Mouse (Mus musculus) cerebellum, postnatal 14 days (tissue): Measurements from ENCODE around the gene Gm21904.
"Not testable (repeated sequence)": the region's sequence is repeated elsewhere in the genome, so short reads cannot be mapped to it uniquely, and the experiment has no call there.

Experiments
- DNase-seq, 2 experiments: peaks; one replicate each; pipeline ENCODE4 v3.0.0; 2021; ENCODE audit warnings: mixed read lengths in 2 of 2

Gm21904 gene

GRCm38 (mm10) chrY:17846166-17846565 lies at the start of gene Gm21904:
Gene Gm21904 (minus strand): TSS chrY:17846266.
- not testable (repeated sequence) for DNase-seq

GRCm38 (mm10) chrY:17874441-17874840 lies 28.4 kb upstream of the Gm21904 start, which contains the start of the genes Gm20772 and Gm20831:
Gene Gm20772 (plus strand): TSS chrY:17874741.
Gene Gm20831 (plus strand): TSS chrY:17874741.
- DNase-seq = not testable (repeated sequence)
